ENCODE assay signal across 18 mouse cellular contexts in genomic region chr17:50688135-50688534, GRCm38 (mm10).
A peak's percentile ranks its signal among the peaks of the same experiment; 100 is the strongest.
DNase-seq lines count a peak whose midpoint lies in the region; ATAC-seq and TF ChIP-seq lines count a peak whose summit lies in the region.
"Had no signal": no experiment of that assay in that cellular context is flagged by ENCODE, and none has a peak within 500 bp of the region (broad histone marks: within the 10 kb centered on the region; RNA-seq: fewer than 3 reads in every experiment).

No protein-coding gene starts in this region.

- peak; percentile 43 for DNase-seq in gastrocnemius, adult 2 months
- no peak for DNase-seq in gastrocnemius, postnatal 14 days
- DNase-seq in liver, postnatal 0 days, result peak; percentile 9
- no peak for DNase-seq in liver, embryonic 11.5 days (ENCODE audit: low spot score)
- peak; percentile 71 to 74 for DNase-seq in cerebellum, postnatal 14 days
- no peak for DNase-seq in forebrain, embryonic 11.5 days (ENCODE audit: low spot score)
- no peak for DNase-seq in thymus, postnatal 36 days
- DNase-seq: adrenal gland, postnatal 25 days; heart, postnatal 14 days; lung, adult 18-20 months; right cerebral cortex, postnatal 14 days; thymus, postnatal 14 days had no signal

- peak overlapping the region; percentile 1; the same call in 1 of the 2 replicates for H3K27ac ChIP-seq in gastrocnemius, adult 2 months
- H3K27ac ChIP-seq in liver, postnatal 0 days (ENCODE audit: low read depth), result no peak overlapping the region
- H3K27ac ChIP-seq in liver, embryonic 11.5 days (ENCODE audit: low read depth, low read length), result no peak overlapping the region
- no peak overlapping the region for H3K27ac ChIP-seq in forebrain, embryonic 11.5 days (ENCODE audit: low read depth, low read length)
- H3K27ac ChIP-seq: forebrain, embryonic 12.5 days; hindbrain, embryonic 15.5 days; kidney, embryonic 15.5 days; limb, embryonic 13.5 days; neural tube, embryonic 12.5 days had no signal

- H3K4me1 ChIP-seq in liver, postnatal 0 days (ENCODE audit: insufficient read depth), result no peaks in the 10 kb centered on the region
- no peaks in the 10 kb centered on the region for H3K4me1 ChIP-seq in liver, embryonic 11.5 days (replicated peaks; ENCODE audit: control insufficient read depth, insufficient read depth, low read length)
- no peaks in the 10 kb centered on the region for H3K4me1 ChIP-seq in forebrain, embryonic 11.5 days (replicated peaks; ENCODE audit: control insufficient read depth, insufficient read depth, low read length)
- H3K4me1 ChIP-seq: hindbrain, embryonic 15.5 days; neural tube, embryonic 12.5 days had no signal

- no peak for TF ChIP-seq EP300 in liver, postnatal 0 days (IDR thresholded peaks at IDR 0.05; ENCODE audit: low read depth)

- no peaks in the 10 kb centered on the region for H3K9me3 ChIP-seq in liver, postnatal 0 days (ENCODE audit: low read length)
- H3K9me3 ChIP-seq in liver, embryonic 11.5 days (ENCODE audit: control insufficient read depth, low read length), result no peaks in the 10 kb centered on the region
- H3K9me3 ChIP-seq in forebrain, embryonic 11.5 days (ENCODE audit: control insufficient read depth, low read length), result no peaks in the 10 kb centered on the region
- H3K9me3 ChIP-seq: forebrain, embryonic 12.5 days; hindbrain, embryonic 15.5 days; kidney, embryonic 15.5 days; limb, embryonic 13.5 days; neural tube, embryonic 12.5 days had no signal

- H3K4me3 ChIP-seq in gastrocnemius, adult 2 months, result no peak overlapping the region
- no peak overlapping the region for H3K4me3 ChIP-seq in liver, postnatal 0 days (ENCODE audit: low read depth, low read length)
- no peak overlapping the region for H3K4me3 ChIP-seq in liver, embryonic 11.5 days (ENCODE audit: low read depth, low read length)
- no peak overlapping the region for H3K4me3 ChIP-seq in forebrain, embryonic 11.5 days (ENCODE audit: low read depth, low read length)
- H3K4me3 ChIP-seq: forebrain, embryonic 12.5 days; hindbrain, embryonic 15.5 days; kidney, embryonic 15.5 days; limb, embryonic 13.5 days; neural tube, embryonic 12.5 days had no signal

- TF ChIP-seq CTCF in gastrocnemius, adult 2 months (IDR thresholded peaks at IDR 0.05), result no peak
- no peak for TF ChIP-seq CTCF in liver, postnatal 0 days (IDR thresholded peaks at IDR 0.05; ENCODE audit: low read depth)

- no peak overlapping the region for H3K4me2 ChIP-seq in liver, postnatal 0 days (ENCODE audit: low read depth, low read length)
- H3K4me2 ChIP-seq in liver, embryonic 11.5 days, result no peak overlapping the region
- H3K4me2 ChIP-seq in forebrain, embryonic 11.5 days (ENCODE audit: low read depth, low read length, severe bottlenecking), result no peak overlapping the region
- H3K4me2 ChIP-seq: forebrain, embryonic 12.5 days; heart, embryonic 11.5 days; hindbrain, embryonic 15.5 days; kidney, embryonic 15.5 days; limb, embryonic 13.5 days; neural tube, embryonic 12.5 days had no signal

- H3K9ac ChIP-seq in liver, postnatal 0 days (replicated peaks), result no peak overlapping the region
- no peak overlapping the region for H3K9ac ChIP-seq in liver, embryonic 11.5 days (ENCODE audit: low read depth, low read length)
- H3K9ac ChIP-seq in forebrain, embryonic 11.5 days (ENCODE audit: low read length), result no peak overlapping the region
- H3K9ac ChIP-seq: forebrain, embryonic 12.5 days; hindbrain, embryonic 15.5 days; kidney, embryonic 15.5 days; limb, embryonic 13.5 days; neural tube, embryonic 12.5 days had no signal

- WGBS in liver, postnatal 0 days (ENCODE audit: insufficient replicate concordance), result 81% methylated on average over 6 of the region's 6 CpGs
- 92% methylated on average over 6 of the region's 6 CpGs for WGBS in liver, embryonic 11.5 days
- 91% methylated on average over 6 of the region's 6 CpGs for WGBS in forebrain, embryonic 11.5 days

- ATAC-seq in liver, postnatal 0 days, result no peak
- no peak for ATAC-seq in liver, embryonic 11.5 days (replicated peaks; ENCODE audit: low FRiP score)
- no peak for ATAC-seq in forebrain, embryonic 11.5 days (replicated peaks; ENCODE audit: low FRiP score)

- H3K27me3 ChIP-seq in liver, postnatal 0 days (ENCODE audit: insufficient read depth, low read length), result no peaks in the 10 kb centered on the region
- H3K27me3 ChIP-seq in liver, embryonic 11.5 days (replicated peaks; ENCODE audit: control insufficient read depth, insufficient read depth, low read length), result no peaks in the 10 kb centered on the region
- no peaks in the 10 kb centered on the region for H3K27me3 ChIP-seq in forebrain, embryonic 11.5 days (ENCODE audit: control insufficient read depth, insufficient read depth, low read length)
- H3K27me3 ChIP-seq: forebrain, embryonic 12.5 days; hindbrain, embryonic 15.5 days; kidney, embryonic 15.5 days; limb, embryonic 13.5 days; neural tube, embryonic 12.5 days had no signal

- intact Hi-C loops in gastrocnemius, adult 2 months (cut with DNase I), result no loop called here
- intact Hi-C loops in gastrocnemius, postnatal 14 days (cut with DNase I; ENCODE audit: low total_unique reads), result no loop called here

- no peaks in the 10 kb centered on the region; the same call in none of the 2 replicates for H3K36me3 ChIP-seq in liver, postnatal 0 days (replicated peaks; ENCODE audit: insufficient read depth, low read length)
- no peaks in the 10 kb centered on the region for H3K36me3 ChIP-seq in liver, embryonic 11.5 days (ENCODE audit: control insufficient read depth, insufficient read depth, low read length)
- H3K36me3 ChIP-seq in forebrain, embryonic 11.5 days (ENCODE audit: control insufficient read depth, insufficient read depth, low read length), result no peaks in the 10 kb centered on the region
- H3K36me3 ChIP-seq: hindbrain, embryonic 15.5 days; kidney, embryonic 15.5 days; limb, embryonic 13.5 days had no signal

Comparison
In these comparisons a context has a peak if more than half of its experiments do, and no peak if none do; other contexts are left out.
1. DNase-seq: peak in gastrocnemius, adult 2 months (single experiment), liver, postnatal 0 days (single experiment) and cerebellum, postnatal 14 days (2 of 2); none in gastrocnemius, postnatal 14 days (single experiment), liver, embryonic 11.5 days (single experiment), forebrain, embryonic 11.5 days (single experiment) and thymus, postnatal 36 days (0 of 2).